Mouse (Mus musculus): ENCODE measurements around the gene Sp6. TPM values are rescaled to one million over a fixed set of nuclear protein-coding genes. Genes with fewer than 3 reads are reported as not detected.
A peak's percentile ranks its signal among the peaks of the same experiment; 100 is the strongest.

The Sp6 gene
- polyA plus RNA-seq, 1 experiment from 2014 or later, result 30.4 TPM

GRCm38 (mm10) chr11:97007093-97007794 lies 6.0 kb upstream of the Sp6 start:
- H3K4me2 ChIP-seq, result no peak overlapping the region
- no peak overlapping the region for H3K9ac ChIP-seq
- no peak overlapping the region for H3K4me3 ChIP-seq
- H3K4me1 ChIP-seq, result no peaks in the 10 kb centered on the region
- H3K27me3 ChIP-seq, result peaks cover 51% of the 10 kb centered on the region
- no peak for ATAC-seq (ENCODE audit: insufficient number of reproducible peaks, low FRiP score, low TSS enrichment, low read depth)
- no peaks in the 10 kb centered on the region for H3K9me3 ChIP-seq
- H3K36me3 ChIP-seq, result no peaks in the 10 kb centered on the region
- H3K27ac ChIP-seq, result no peak overlapping the region
- 59% methylated on average over 9 of the region's 9 CpGs for WGBS

- 41% methylated on average over 8 of the region's 8 CpGs for WGBS
- Histone ChIP-seq H3K4me2 (no peak overlapping the region), H3K36me3 (no peaks in the 10 kb centered on the region), H3K27me3 (peaks cover 43% of the 10 kb centered on the region), H3K9me3 (no peaks in the 10 kb centered on the region), H3K4me1 (0 out of 2 replicates have a peak, but pooled peaks cover 5% of the 10 kb centered on the region), H3K9ac (no peak overlapping the region), H3K27ac (no peak overlapping the region), H3K4me3 (no peak overlapping the region)
- no peak for ATAC-seq (ENCODE audit: insufficient number of reproducible peaks, low FRiP score, low TSS enrichment, low read depth)
These were observed 3.9 kb upstream of the Sp6 start for GRCm38 (mm10) chr11:97009198-97009790.

- H3K36me3 ChIP-seq, result no peaks in the 10 kb centered on the region
- H3K4me1 ChIP-seq, result peaks cover 44% of the 10 kb centered on the region
- H3K9me3 ChIP-seq, result no peaks in the 10 kb centered on the region
- no peak overlapping the region for H3K27ac ChIP-seq
- WGBS, result 2% methylated on average over 36 of the region's 36 CpGs
- H3K9ac ChIP-seq, result peak overlapping the region; percentile 24; the same call in 1 of the 2 replicates
- no peak for ATAC-seq (ENCODE audit: insufficient number of reproducible peaks, low FRiP score, low TSS enrichment, low read depth)
- peak overlapping the region; percentile 68 for H3K4me2 ChIP-seq
- H3K27me3 ChIP-seq, result peaks cover 84% of the 10 kb centered on the region
- H3K4me3 ChIP-seq, result peak overlapping the region; percentile 40
These were observed 4.7 kb downstream of the Sp6 start for GRCm38 (mm10) chr11:97017696-97018582.

GRCm38 (mm10) chr11:97018583-97019344 lies 5.6 kb downstream of the Sp6 start:
- Histone ChIP-seq H3K36me3 (no peaks in the 10 kb centered on the region), H3K9me3 (no peaks in the 10 kb centered on the region), H3K27ac (peak overlapping the region; percentile 43; the same call in 1 of the 2 replicates), H3K27me3 (peaks cover 88% of the 10 kb centered on the region), H3K9ac (peak overlapping the region; percentile 24; the same call in 1 of the 2 replicates), H3K4me1 (peaks cover 39% of the 10 kb centered on the region), H3K4me3 (peak overlapping the region; percentile 40), H3K4me2 (peak overlapping the region; percentile 68)
- WGBS, result under 1% methylated on average over 59 of the region's 68 CpGs
- no peak for ATAC-seq (ENCODE audit: insufficient number of reproducible peaks, low FRiP score, low TSS enrichment, low read depth)

- ATAC-seq (ENCODE audit: insufficient number of reproducible peaks, low FRiP score, low TSS enrichment, low read depth), result no peak
- Histone ChIP-seq H3K36me3 (no peaks in the 10 kb centered on the region), H3K9me3 (no peaks in the 10 kb centered on the region), H3K4me3 (peak overlapping the region; percentile 40), H3K4me2 (peak overlapping the region; percentile 68), H3K4me1 (peaks cover 39% of the 10 kb centered on the region), H3K9ac (no peak overlapping the region), H3K27me3 (peaks cover 90% of the 10 kb centered on the region), H3K27ac (peak overlapping the region; percentile 50; the same call in 1 of the 2 replicates)
- WGBS, result 11% methylated on average over 13 of the region's 13 CpGs
These were observed 6.1 kb downstream of the Sp6 start for GRCm38 (mm10) chr11:97019345-97019708.

GRCm38 (mm10) chr11:97021121-97021765 lies 8.0 kb downstream of the Sp6 start:
- no peak for ATAC-seq (ENCODE audit: insufficient number of reproducible peaks, low FRiP score, low TSS enrichment, low read depth)
- H3K4me1 ChIP-seq, result peaks cover 53% of the 10 kb centered on the region

GRCm38 (mm10) chr11:97021873-97022484 lies 8.8 kb downstream of the Sp6 start:
- 0 out of 2 replicates have a peak, but pooled peaks have one; percentile 49 for ATAC-seq (ENCODE audit: insufficient number of reproducible peaks, low FRiP score, low TSS enrichment, low read depth)
- H3K9me3 ChIP-seq, result no peaks in the 10 kb centered on the region
- peaks cover 54% of the 10 kb centered on the region for H3K4me1 ChIP-seq
- peak overlapping the region; percentile 53 for H3K4me3 ChIP-seq
- peak overlapping the region; percentile 92 for H3K4me2 ChIP-seq
- H3K27ac ChIP-seq, result no peak overlapping the region
- WGBS, result 2% methylated on average over 50 of the region's 50 CpGs
- H3K9ac ChIP-seq, result peak overlapping the region; percentile 58
- H3K36me3 ChIP-seq, result no peaks in the 10 kb centered on the region
- peaks cover 76% of the 10 kb centered on the region for H3K27me3 ChIP-seq

More at GRCm38 (mm10) chr11:97021121-97021765, 8.0 kb downstream of the Sp6 start:
- Histone ChIP-seq H3K4me2 (peak overlapping the region; percentile 92), H3K9ac (no peak overlapping the region), H3K36me3 (no peaks in the 10 kb centered on the region), H3K9me3 (no peaks in the 10 kb centered on the region), H3K4me3 (peak overlapping the region; percentile 53), H3K27me3 (peaks cover 83% of the 10 kb centered on the region), H3K27ac (no peak overlapping the region)
- 2% methylated on average over 27 of the region's 27 CpGs for WGBS

GRCm38 (mm10) chr11:97024977-97025376 lies 11.8 kb downstream of the Sp6 start:
- no peak for ATAC-seq (ENCODE audit: insufficient number of reproducible peaks, low FRiP score, low TSS enrichment, low read depth)
- no peaks in the 10 kb centered on the region for H3K36me3 ChIP-seq
- H3K27me3 ChIP-seq, result peaks cover 51% of the 10 kb centered on the region
- no peak overlapping the region for H3K27ac ChIP-seq
- peaks cover 34% of the 10 kb centered on the region for H3K4me1 ChIP-seq
- no peaks in the 10 kb centered on the region for H3K9me3 ChIP-seq
- 45% methylated on average over 10 of the region's 10 CpGs for WGBS
- no peak overlapping the region for H3K9ac ChIP-seq
- H3K4me2 ChIP-seq, result no peak overlapping the region
- H3K4me3 ChIP-seq, result no peak overlapping the region

GRCm38 (mm10) chr11:97025721-97026344 lies 12.6 kb downstream of the Sp6 start:
- 5% methylated on average over 17 of the region's 17 CpGs for WGBS

More at GRCm38 (mm10) chr11:97025721-97026344, 12.6 kb downstream of the Sp6 start:
- Histone ChIP-seq H3K4me1 (peaks cover 43% of the 10 kb centered on the region), H3K4me3 (peak overlapping the region; percentile 32), H3K27ac (peak overlapping the region; percentile 70), H3K9ac (peak overlapping the region; percentile 31; the same call in 1 of the 2 replicates), H3K9me3 (no peaks in the 10 kb centered on the region), H3K27me3 (peaks cover 43% of the 10 kb centered on the region), H3K36me3 (no peaks in the 10 kb centered on the region), H3K4me2 (peak overlapping the region; percentile 54)
- ATAC-seq (ENCODE audit: insufficient number of reproducible peaks, low FRiP score, low TSS enrichment, low read depth), result peak; percentile 52
